Mouse (Mus musculus) hematopoietic multipotent progenitor cell, adult 10-12 weeks (in vitro differentiated cells): Measurements from ENCODE around the gene 2510009E07Rik. TPM values are rescaled to one million over a fixed set of nuclear protein-coding genes. Genes with fewer than 3 reads are reported as not detected.

Experiments
- polyA plus RNA-seq: library from polyadenylated mRNA; stranded (reverse); fragments of >175 nt; gene quantifications from 2 replicates; pipeline ENCODE4 v1.2.3, GENCODE M21; 2012; ENCODE audit warnings: low replicate concordance

2510009E07Rik gene
- polyA plus RNA-seq: 1.00 and 3.1 TPM in 2 replicates

DNA sequence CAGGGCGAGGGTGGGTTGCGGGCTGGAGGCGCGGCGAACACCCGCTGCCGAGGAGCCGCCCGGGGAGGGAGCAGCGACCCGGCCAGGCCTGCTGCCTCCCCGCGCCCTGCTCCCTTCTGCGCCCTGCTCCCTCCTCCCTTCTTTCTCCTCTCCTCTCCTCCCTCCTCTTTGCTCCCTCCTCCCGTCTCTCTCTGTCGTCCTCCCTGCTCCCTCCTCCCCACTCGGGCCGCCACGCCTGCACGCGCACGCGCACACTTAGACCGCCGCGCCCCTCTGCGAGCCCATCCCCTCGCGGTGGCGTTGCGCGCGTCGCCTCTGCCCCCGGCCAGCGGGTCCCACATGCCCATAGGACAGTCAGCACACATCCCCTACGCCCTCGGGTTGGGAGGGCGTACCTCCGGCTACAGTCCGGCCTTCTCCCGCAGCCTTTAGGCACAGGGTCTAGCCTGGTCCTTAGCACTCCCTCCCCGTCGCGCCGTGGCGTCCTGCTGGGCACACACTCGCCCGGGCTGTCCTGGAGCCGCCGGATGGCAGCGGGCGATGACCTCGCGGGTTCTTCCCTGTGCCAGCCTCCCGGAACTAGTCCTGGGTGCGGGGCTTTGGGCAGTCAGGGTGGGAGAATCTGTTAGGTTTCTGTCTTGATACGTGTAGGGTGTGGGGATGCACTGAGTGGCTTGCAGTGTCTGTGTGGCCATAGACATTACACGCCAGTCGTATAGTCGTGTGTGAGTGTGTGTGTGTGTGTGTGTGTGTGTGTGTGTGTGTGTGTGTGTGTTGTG is at the start of gene 2510009E07Rik:
Gene 2510009E07Rik, minus strand, starts transcription at position 203 of the 779 bp plus-strand sequence.

Other genes with a start within 250 kb of the 2510009E07Rik start
- gene Ehhadh, start 93.1 kb upstream of the 2510009E07Rik start, polyA plus RNA-seq: 0.67 and 1.5 TPM in 2 replicates
- gene Map3k13, start 99.7 kb upstream of the 2510009E07Rik start, polyA plus RNA-seq: 0.04 and 0.09 TPM in 2 replicates